Mouse (Mus musculus) stomach, embryonic 14.5 days (tissue): Measurements from ENCODE around the gene Klk10. TPM values are rescaled to one million over a fixed set of nuclear protein-coding genes. Genes with fewer than 3 reads are reported as not detected.

ENCODE experiments used
- ATAC-seq: fragments of 200-750 bp; cut with Nextera tagmentation; 2 replicates; pipeline ENCODE4 v1.8.0; 2017; ENCODE audit warnings: low read depth, moderate TSS enrichment; ENCODE audit not compliant: insufficient number of reproducible peaks, insufficient read depth, low FRiP score
- H3K27ac ChIP-seq: fragments of 300-500 bp; sonication (generic); 2 replicates; pipeline ENCODE4 v1.5.1; 2014; ENCODE audit warnings: mild to moderate bottlenecking, low read length, moderate library complexity, mixed read lengths
- H3K27me3 ChIP-seq: fragments of 300-500 bp; sonication (generic); 2 replicates; pipeline ENCODE4 v1.6.1; 2014; ENCODE audit warnings: low read length, control low read depth, mixed read lengths; ENCODE audit not compliant: control insufficient read depth, insufficient read depth
- H3K36me3 ChIP-seq: fragments of 300-500 bp; sonication (generic); 2 replicates; pipeline ENCODE4 v1.6.1; 2014; ENCODE audit warnings: mild to moderate bottlenecking, control low read depth, low read length, moderate library complexity, mixed read lengths; ENCODE audit not compliant: control insufficient read depth, insufficient read depth
- H3K4me1 ChIP-seq: fragments of 300-500 bp; sonication (generic); 2 replicates; pipeline ENCODE4 v1.6.1; 2014; ENCODE audit warnings: low read length, control low read depth, mixed read lengths; ENCODE audit not compliant: control insufficient read depth, insufficient read depth
- H3K4me2 ChIP-seq: fragments of 300-500 bp; sonication (generic); replicated peaks from 2 replicates; pipeline ENCODE4 v1.6.1; 2014; ENCODE audit warnings: low read depth, low read length, control low read depth
- H3K4me3 ChIP-seq: fragments of 300-500 bp; sonication (generic); 2 replicates; pipeline ENCODE4 v1.5.1; 2014; ENCODE audit warnings: low read depth, low read length, control low read depth
- H3K9ac ChIP-seq: fragments of 300-500 bp; sonication (generic); replicated peaks from 2 replicates; pipeline ENCODE4 v1.6.1; 2014; ENCODE audit warnings: low read depth, mild to moderate bottlenecking, control low read depth, low read length, moderate library complexity, mixed read lengths
- H3K9me3 ChIP-seq: fragments of 300-500 bp; sonication (generic); 2 replicates; pipeline ENCODE4 v1.6.1; 2016; ENCODE audit warnings: low read depth, low read length, control low read depth; ENCODE audit not compliant: control insufficient read depth
- WGBS: fragments of 180-500 bp; shearing (Covaris S2); extraction: QIAGEN DNeasy Blood & Tissue Kit; methylation state at CpG from one replicate; pipeline ENCODE4 v1.1.7; 2014; 5-methylcytosine and 5-hydroxymethylcytosine counted together
- polyA plus RNA-seq: library from polyadenylated mRNA; unstranded; fragments of >200 nt; fragmentation: Nextera tagmentation; extraction: Ambion mirVana; gene quantifications from 2 replicates; pipeline ENCODE4 v1.2.1, GENCODE M21; 2014

The Klk10 gene
- polyA plus RNA-seq, 1 experiment from 2014 or later, result 3.5 TPM

DNA sequence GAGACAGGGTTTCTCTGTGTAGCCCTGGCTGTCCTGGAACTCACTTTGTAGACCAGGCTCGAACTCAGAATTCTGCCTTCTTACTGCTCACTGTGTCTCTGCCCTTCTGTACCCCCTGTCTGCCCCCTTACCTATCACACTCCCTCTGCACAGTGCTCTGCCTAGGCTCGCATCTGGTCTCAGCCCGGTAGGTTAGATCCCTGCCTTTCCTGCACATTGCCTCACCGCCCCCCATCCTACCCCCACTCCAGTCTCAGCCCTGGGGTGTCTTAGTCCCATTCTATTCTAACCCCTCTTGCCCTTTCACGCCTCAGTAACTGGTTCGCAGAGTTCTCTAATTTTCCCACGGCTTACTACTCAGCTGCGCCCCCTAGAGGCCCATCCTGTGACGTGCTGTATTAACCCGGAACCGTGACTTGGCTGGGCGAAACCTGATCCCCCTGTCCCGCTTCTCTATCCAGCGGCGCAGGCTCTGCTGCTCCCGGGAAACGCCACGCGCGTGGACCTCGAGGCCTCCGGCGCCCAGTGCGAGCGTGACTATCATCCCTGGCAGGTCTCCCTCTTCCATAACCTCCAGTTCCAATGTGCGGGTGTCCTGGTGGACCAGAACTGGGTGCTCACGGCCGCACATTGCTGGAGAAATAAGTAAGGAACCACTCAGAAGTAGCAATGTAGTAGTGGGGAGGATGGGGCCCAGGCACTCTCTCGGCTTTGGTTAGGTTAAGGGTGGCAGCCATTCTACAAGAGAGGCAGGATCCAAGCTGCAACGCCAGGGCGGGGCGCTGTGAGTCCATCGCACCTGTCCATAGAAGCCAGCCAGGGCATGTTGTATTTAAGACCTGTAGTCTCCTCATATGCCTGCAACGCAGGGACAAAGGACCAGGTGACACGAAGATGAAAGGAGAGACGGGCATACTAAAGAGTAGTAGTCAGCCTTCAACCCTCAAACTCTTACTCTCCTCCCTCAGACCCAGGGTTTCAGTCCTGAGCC, 1.7 kb downstream of the Klk10 start:
- Histone ChIP-seq H3K4me1 (0 out of 2 replicates have a peak, but pooled peaks cover 5% of the 10 kb centered on the region), H3K36me3 (no peaks in the 10 kb centered on the region), H3K4me2 (peak overlapping the region; percentile 65), H3K9me3 (no peaks in the 10 kb centered on the region), H3K27me3 (no peaks in the 10 kb centered on the region), H3K4me3 (peak overlapping the region; percentile 25), H3K27ac (no peak overlapping the region), H3K9ac (peak overlapping the region; percentile 21; the same call in 1 of the 2 replicates)
- 8% methylated on average over 36 of the region's 36 CpGs for WGBS
- peak; percentile 79 for ATAC-seq

DNA sequence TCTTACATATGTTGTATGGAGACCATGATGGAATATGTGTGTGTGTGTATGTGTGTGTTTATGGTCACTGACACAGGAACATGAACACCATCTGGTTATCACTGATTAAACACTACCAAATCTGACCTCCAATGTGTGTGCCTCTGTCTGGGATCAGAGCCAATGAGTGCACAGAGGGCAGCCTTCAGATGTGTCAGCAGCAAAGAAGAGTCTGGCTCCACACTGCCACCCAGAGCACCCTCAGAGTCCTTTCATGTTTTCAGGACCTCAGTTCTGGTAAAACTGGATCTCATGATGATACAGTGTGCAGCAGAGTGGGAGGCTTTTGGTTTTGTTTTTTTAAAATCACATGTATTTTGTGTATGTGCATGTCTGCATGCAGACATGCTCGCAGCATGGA, 4.5 kb downstream of the Klk10 start:
- WGBS, result 95% methylated on average over 1 of the region's 1 CpGs

DNA sequence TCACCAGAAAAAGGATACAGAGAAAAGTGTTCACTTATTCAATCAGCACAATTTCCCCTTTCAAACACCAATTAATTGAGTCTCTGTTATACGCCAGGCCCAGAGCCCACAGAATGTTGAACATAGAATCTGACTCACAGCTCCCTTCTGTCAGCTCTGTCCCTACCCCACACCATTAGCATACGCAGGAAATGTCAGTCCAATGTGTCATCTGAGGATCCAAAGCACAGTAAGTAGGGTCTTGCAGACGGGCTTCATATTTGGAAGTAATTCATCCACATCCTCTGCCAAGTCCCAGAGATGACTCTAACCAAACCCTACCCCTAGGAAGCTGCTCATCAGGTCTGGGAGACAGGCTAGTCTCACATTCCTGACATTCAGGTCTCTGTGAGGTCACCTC, 7.3 kb downstream of the Klk10 start:
- H3K27me3 ChIP-seq, result no peaks in the 10 kb centered on the region
- H3K4me2 ChIP-seq, result no peak overlapping the region
- no peaks in the 10 kb centered on the region for H3K9me3 ChIP-seq
- no peak overlapping the region for H3K27ac ChIP-seq
- no peak overlapping the region for H3K4me3 ChIP-seq
- H3K9ac ChIP-seq, result no peak overlapping the region
- no peaks in the 10 kb centered on the region for H3K4me1 ChIP-seq
- WGBS, result 65% methylated on average over 3 of the region's 3 CpGs
- no peaks in the 10 kb centered on the region for H3K36me3 ChIP-seq
- ATAC-seq, result no peak

More for the DNA sequence above, 4.5 kb downstream of the Klk10 start:
- ATAC-seq, result no peak
- Histone ChIP-seq H3K9ac (no peak overlapping the region), H3K4me3 (no peak overlapping the region), H3K4me2 (no peak overlapping the region), H3K36me3 (no peaks in the 10 kb centered on the region), H3K27ac (no peak overlapping the region), H3K9me3 (no peaks in the 10 kb centered on the region), H3K4me1 (0 out of 2 replicates have a peak, but pooled peaks cover 5% of the 10 kb centered on the region), H3K27me3 (no peaks in the 10 kb centered on the region)

DNA sequence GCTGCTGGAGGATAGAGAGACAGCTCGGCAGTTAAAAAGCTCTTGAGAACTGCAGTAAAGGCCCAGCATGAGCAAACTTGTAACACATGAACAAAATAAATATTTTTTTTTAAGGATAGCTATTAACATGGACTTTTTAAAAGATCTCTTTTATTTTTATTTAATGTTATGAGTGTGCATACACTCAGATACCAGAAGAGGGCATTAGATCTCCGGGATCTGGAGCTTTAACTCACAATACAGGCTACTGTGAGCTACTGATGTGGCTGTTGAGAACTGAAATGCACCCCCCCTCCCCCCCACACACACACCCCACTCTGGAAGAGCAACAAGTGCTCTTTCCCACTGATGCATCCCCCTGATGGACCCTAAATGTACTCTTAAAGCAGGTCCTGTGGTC, 8.5 kb downstream of the Klk10 start:
- ATAC-seq, result no peak

DNA sequence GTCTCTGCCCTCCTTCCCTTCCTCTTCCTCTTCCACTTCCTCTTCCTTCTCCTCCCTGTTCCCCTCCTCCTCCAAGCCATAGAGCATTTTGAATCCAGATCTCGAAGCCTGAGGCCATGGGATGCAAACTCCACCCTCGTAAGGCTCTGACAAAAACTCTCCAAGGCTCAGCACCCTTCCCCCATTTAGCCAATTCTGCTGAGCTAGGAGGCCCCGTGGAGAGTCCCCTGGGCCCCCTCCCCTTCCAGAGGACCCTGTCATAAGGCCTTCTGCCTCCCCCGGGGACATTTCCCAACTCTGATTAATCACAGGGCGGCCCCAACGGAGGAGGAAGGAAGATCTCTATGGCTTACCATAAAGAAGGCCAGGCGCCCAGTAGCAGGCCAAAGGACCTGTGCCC, 10.8 kb downstream of the Klk10 start, which contains the start of gene Klk9:
Gene Klk9 (plus strand): TSS at position 301 of the 400 bp plus-strand sequence.
- Histone ChIP-seq H3K36me3 (no peaks in the 10 kb centered on the region), H3K9me3 (no peaks in the 10 kb centered on the region), H3K9ac (no peak within 1 kb of the TSS), H3K4me1 (no peaks in the 10 kb centered on the region), H3K4me2 (no peak within 1 kb of the TSS), H3K4me3 (no peak within 1 kb of the TSS), H3K27me3 (0 out of 2 replicates have a peak, but pooled peaks cover under 1% of the 10 kb centered on the region), H3K27ac (no peak within 1 kb of the TSS)
- no peak for ATAC-seq
- 76% methylated on average over 7 of the region's 7 CpGs for WGBS

More for the DNA sequence above, 8.5 kb downstream of the Klk10 start:
- 58% methylated on average over 2 of the region's 2 CpGs for WGBS
- H3K27me3 ChIP-seq, result no peaks in the 10 kb centered on the region
- H3K36me3 ChIP-seq, result no peaks in the 10 kb centered on the region
- no peaks in the 10 kb centered on the region for H3K4me1 ChIP-seq
- no peak overlapping the region for H3K4me2 ChIP-seq
- H3K9me3 ChIP-seq, result no peaks in the 10 kb centered on the region
- H3K9ac ChIP-seq, result no peak overlapping the region
- no peak overlapping the region for H3K4me3 ChIP-seq
- no peak overlapping the region for H3K27ac ChIP-seq

DNA sequence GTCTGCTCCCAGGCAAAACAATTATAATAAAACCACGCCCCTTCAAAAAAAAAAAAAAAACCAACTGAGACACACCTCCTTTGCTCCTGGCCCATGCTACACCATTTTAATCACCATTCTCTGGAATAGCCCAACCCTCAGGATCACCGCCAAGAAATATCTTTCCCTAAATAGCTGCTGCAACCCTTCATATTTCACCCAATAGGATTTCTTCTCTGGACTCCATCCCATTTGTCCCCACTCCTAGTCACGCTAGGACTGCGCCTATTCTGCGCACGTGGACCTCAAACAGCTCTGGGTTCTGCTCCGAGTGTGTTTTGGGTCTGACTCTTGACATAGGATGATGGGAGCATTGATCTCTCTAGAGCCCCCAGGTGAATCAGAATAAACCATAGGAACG, 15.5 kb downstream of the Klk10 start:
- H3K4me2 ChIP-seq, result peak overlapping the region; percentile 83
- H3K9ac ChIP-seq, result no peak overlapping the region
- peak overlapping the region; percentile 49 for H3K4me3 ChIP-seq
- H3K27ac ChIP-seq, result no peak overlapping the region
- 0 out of 2 replicates have a peak, but pooled peaks cover 3% of the 10 kb centered on the region for H3K27me3 ChIP-seq
- H3K4me1 ChIP-seq, result peaks cover 4% of the 10 kb centered on the region; the same call in 1 of the 2 replicates
- no peaks in the 10 kb centered on the region for H3K9me3 ChIP-seq
- ATAC-seq, result no peak
- WGBS, result 9% methylated on average over 8 of the region's 8 CpGs
- H3K36me3 ChIP-seq, result no peaks in the 10 kb centered on the region

DNA sequence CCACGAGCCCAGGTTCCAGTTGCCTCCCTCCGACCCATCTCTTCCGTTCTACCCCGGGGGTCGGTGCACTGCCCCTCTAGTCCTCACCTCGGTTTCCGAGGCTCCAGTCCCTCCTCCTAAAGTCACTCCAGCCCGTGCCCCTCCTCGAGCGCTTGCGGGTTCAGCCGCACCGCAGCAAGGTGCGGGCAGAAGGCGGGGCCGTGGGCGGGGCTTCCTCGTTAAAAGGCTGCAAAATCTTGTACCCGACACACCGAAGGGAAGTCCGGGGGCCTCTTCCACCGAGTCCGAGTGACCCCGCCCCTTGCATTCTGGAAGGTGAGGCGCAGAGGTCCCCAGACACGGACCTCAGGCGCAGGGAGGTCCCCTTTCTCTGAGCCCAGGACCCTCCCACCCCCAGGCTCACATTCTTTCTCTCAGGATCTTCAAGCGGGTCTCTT, 16.5 kb downstream of the Klk10 start, which contains the start of gene Klk8:
Gene Klk8 (plus strand): TSS at position 245 of the 437 bp plus-strand sequence.
- Histone ChIP-seq H3K27me3 (0 out of 2 replicates have a peak, but pooled peaks cover 3% of the 10 kb centered on the region), H3K27ac (no peak within 1 kb of the TSS), H3K4me1 (peaks cover 4% of the 10 kb centered on the region; the same call in 1 of the 2 replicates), H3K9me3 (no peaks in the 10 kb centered on the region), H3K36me3 (no peaks in the 10 kb centered on the region), H3K4me3 (peak within 1 kb of the TSS; percentile 49), H3K9ac (no peak within 1 kb of the TSS; the same call in 1 of the 2 replicates), H3K4me2 (peak within 1 kb of the TSS; percentile 83)
- WGBS, result under 1% methylated on average over 28 of the region's 28 CpGs
- ATAC-seq, result peak; percentile 33

DNA sequence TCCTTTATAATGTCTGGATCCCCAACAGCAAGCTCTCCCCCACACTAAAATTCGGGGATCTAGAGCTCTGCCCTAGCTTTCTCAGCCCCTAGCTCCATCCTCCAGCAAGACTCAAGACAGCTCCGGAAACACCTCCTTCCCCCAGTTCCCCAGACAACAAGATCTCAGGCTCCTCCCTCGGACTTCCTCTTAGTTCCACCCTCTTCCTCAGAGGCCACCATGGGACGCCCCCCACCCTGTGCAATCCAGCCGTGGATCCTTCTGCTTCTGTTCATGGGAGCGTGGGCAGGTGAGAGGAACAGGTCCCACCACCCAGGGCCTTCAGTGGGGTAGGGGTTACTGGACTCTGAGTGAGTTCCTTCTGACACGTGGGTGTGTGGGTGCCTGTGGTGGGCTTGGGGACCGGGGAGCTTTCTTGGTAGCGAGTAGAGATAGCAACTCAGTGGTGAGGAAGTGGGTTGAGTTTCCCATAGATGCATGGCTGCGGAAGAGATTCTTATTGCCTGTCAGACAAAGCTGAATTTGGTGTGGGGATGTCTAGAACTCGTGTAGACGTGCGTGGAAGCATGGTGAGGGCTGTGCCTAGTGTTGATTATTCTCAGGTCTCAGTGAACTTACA, 17.1 kb downstream of the Klk10 start:
- WGBS, result 39% methylated on average over 13 of the region's 13 CpGs
- Histone ChIP-seq H3K9me3 (no peaks in the 10 kb centered on the region), H3K27ac (no peak overlapping the region), H3K4me3 (peak overlapping the region; percentile 49), H3K36me3 (no peaks in the 10 kb centered on the region), H3K4me2 (peak overlapping the region; percentile 83), H3K4me1 (peaks cover 4% of the 10 kb centered on the region; the same call in 1 of the 2 replicates), H3K27me3 (0 out of 2 replicates have a peak, but pooled peaks cover 3% of the 10 kb centered on the region), H3K9ac (no peak overlapping the region)
- peak; percentile 78 for ATAC-seq
